In genomic region chr9:109985416-109985815, GRCm38 (mm10) we compare ENCODE assay signal across 8 mouse cellular contexts. TPM values are rescaled to one million over a fixed set of nuclear protein-coding genes. Genes with fewer than 3 reads are reported as not detected.
DNase-seq lines count a peak whose midpoint lies in the region; ATAC-seq and TF ChIP-seq lines count a peak whose summit lies in the region.

No protein-coding gene starts in this region.

- H3K36me3 ChIP-seq in midbrain, embryonic 13.5 days, result peaks cover 17% of the 10 kb centered on the region
- peaks cover 3% of the 10 kb centered on the region for H3K36me3 ChIP-seq in spleen, adult 2 months (ENCODE audit: control insufficient read depth, insufficient read depth, low read length)

- peak; percentile 59; the same call in 1 of the 2 replicates for TF ChIP-seq CTCF in spleen, adult 2 months (IDR thresholded peaks at IDR 0.05; ENCODE audit: extremely low read depth, insufficient read depth, insufficient read length, insufficient replicate concordance)

- no peak overlapping the region for H3K27ac ChIP-seq in midbrain, embryonic 13.5 days
- no peak overlapping the region for H3K27ac ChIP-seq in spleen, adult 2 months (ENCODE audit: insufficient read depth, low read length)

- H3K4me1 ChIP-seq in midbrain, embryonic 13.5 days (replicated peaks), result no peaks in the 10 kb centered on the region
- H3K4me1 ChIP-seq in spleen, adult 2 months (ENCODE audit: control insufficient read depth, insufficient read depth, insufficient read length), result no peaks in the 10 kb centered on the region

- H3K4me3 ChIP-seq in midbrain, embryonic 13.5 days (replicated peaks), result no peak overlapping the region
- no peak overlapping the region for H3K4me3 ChIP-seq in spleen, adult 2 months (ENCODE audit: extremely low read depth, insufficient read depth, insufficient read length)

- intact Hi-C loops in left cerebral cortex, postnatal 4 days (cut with DNase I), result loop anchor here (5.0 to 10.0 kb wide), 2 partner anchors 87 to 91 kb away; no protein-coding TSS in a partner anchor

- peak; percentile 75 for ATAC-seq in midbrain, embryonic 13.5 days

- no peaks in the 10 kb centered on the region for H3K9me3 ChIP-seq in midbrain, embryonic 13.5 days

- 27% methylated on average over 4 of the region's 4 CpGs for WGBS in midbrain, embryonic 13.5 days
- 32% methylated on average over 4 of the region's 4 CpGs for WGBS in spleen, adult 2 months

- H3K27me3 ChIP-seq in midbrain, embryonic 13.5 days, result no peaks in the 10 kb centered on the region
- H3K27me3 ChIP-seq in spleen, adult 2 months (ENCODE audit: control insufficient read depth, insufficient read depth, low read length), result no peaks in the 10 kb centered on the region

- no peak overlapping the region for H3K9ac ChIP-seq in midbrain, embryonic 13.5 days (replicated peaks)

- peak; percentile 19 to 40 for DNase-seq in urinary bladder, adult 18-20 months (ENCODE audit: low spot score in 2 of 2)
- no peak for DNase-seq in urinary bladder, adult 2 months (ENCODE audit: low spot score)
- DNase-seq in embryo, embryonic 10.5 days (ENCODE audit: low spot score), result peak; percentile 83
- DNase-seq in heart, adult 11 months, result peak; percentile 95
- DNase-seq in kidney, adult 18-20 months, result peak; percentile 71
- peak; percentile 70 for DNase-seq in left cerebral cortex, postnatal 4 days
- DNase-seq in spleen, adult 2 months (ENCODE audit: low read depth in 1 of 2, low spot score in 2 of 2), result peak; percentile 3 to 31

- H3K4me2 ChIP-seq in midbrain, embryonic 13.5 days (replicated peaks), result no peak overlapping the region

- no peak for TF ChIP-seq POLR2A in spleen, adult 2 months (IDR thresholded peaks at IDR 0.05; ENCODE audit: low read depth, low read length)

RNA-seq across cellular contexts. Expression of gene Map4, which starts 54.2 kb away (rescaled TPM):
- polyA plus RNA-seq in urinary bladder, adult 2 months (2012; rRNA removed), result 84.3 and 129 TPM in 2 replicates
- 100 to 1,000 TPM; 477 to 488 TPM for total RNA-seq in left cerebral cortex, postnatal 4 days (2021)
- 127 and 129 TPM in 2 replicates for polyA plus RNA-seq in midbrain, embryonic 13.5 days (2015; fragmentation: Nextera tagmentation; extraction: Ambion mirVana)
- 103 and 119 TPM in 2 replicates for polyA plus RNA-seq in spleen, adult 2 months (2012; rRNA removed)
